Mouse (Mus musculus): Measurements from ENCODE around the gene Pa2g4. TPM values are rescaled to one million over a fixed set of nuclear protein-coding genes. Genes with fewer than 3 reads are reported as not detected.
"Not testable (repeated sequence)": the region's sequence is repeated elsewhere in the genome, so short reads cannot be mapped to it uniquely, and the experiment has no call there.

Pa2g4 gene
- total and polyA plus RNA-seq, 2 experiments from 2014 or later, result 48.0 to 117 TPM

DNA sequence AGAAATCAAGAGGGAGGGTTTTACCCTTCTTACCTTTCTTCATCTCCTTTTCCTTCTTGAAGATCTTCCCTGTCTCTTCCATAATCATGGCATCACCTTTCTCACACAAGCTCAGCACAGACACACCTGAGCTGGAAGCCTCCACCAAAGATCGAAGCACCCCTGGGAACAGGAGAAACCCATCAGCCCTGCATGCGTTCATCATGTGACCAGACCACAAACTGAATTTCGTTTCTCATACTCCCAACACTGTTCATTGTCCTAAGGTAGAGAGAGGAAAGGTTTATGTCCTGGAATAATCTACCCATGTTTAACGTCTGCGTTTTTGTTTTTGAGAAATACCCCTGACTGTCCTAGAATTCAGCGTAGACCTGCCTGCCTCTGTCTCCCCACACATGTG is 2.2 kb downstream of the Pa2g4 start:
- no peak overlapping the region for H3K4me3 ChIP-seq (ENCODE audit: low read length)
- H3K9ac ChIP-seq (replicated peaks; ENCODE audit: low read length), result 0 out of 2 replicates have a peak overlapping the region, but pooled peaks have one; percentile 5
- ATAC-seq (no peak), DNase-seq (ENCODE audit: low spot score) (no peak)
- no peaks in the 10 kb centered on the region for H3K27me3 ChIP-seq (ENCODE audit: insufficient read depth, low read length)
- WGBS, result 89% methylated on average over 6 of the region's 6 CpGs
- peaks cover 15% of the 10 kb centered on the region; the same call in 1 of the 2 replicates for H3K4me1 ChIP-seq (ENCODE audit: insufficient read depth, low read length)
- H3K27ac ChIP-seq, result no peak overlapping the region
- no peaks in the 10 kb centered on the region for H3K9me3 ChIP-seq (ENCODE audit: low read length)
- peaks cover 33% of the 10 kb centered on the region for H3K36me3 ChIP-seq (ENCODE audit: insufficient read depth, low read length)
- no peak overlapping the region for H3K4me2 ChIP-seq (ENCODE audit: low read depth, low read length)
- TF ChIP-seq CTCF (IDR thresholded peaks at IDR 0.05; ENCODE audit: low read depth), result no peak

DNA sequence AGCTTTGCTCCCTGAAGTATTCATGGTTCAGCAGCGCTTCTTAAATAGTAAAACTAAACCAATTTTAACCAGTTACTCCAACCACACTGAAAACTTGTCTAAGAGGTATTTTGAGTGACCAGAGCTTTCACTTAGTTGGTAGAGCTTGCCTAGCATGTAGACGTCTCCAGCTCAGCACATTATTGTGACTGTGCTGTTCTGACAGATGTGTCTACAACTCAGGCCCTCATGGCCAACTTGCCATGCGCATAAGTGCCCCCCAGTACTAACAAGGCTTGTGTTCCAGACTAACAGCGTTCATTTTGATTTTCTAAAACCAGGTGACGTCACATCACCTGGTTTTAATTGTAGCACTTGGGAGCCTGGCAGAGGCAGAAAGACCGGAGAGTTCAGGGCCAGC is 8.8 kb downstream of the Pa2g4 start:
- no peak overlapping the region for H3K4me2 ChIP-seq (ENCODE audit: low read depth, low read length)
- TF ChIP-seq CTCF (IDR thresholded peaks at IDR 0.05; ENCODE audit: low read depth), result no peak
- H3K36me3 ChIP-seq (ENCODE audit: insufficient read depth, low read length), result peaks cover 45% of the 10 kb centered on the region
- ATAC-seq, result no peak
- H3K9me3 ChIP-seq (ENCODE audit: low read length), result no peaks in the 10 kb centered on the region
- H3K4me1 ChIP-seq (ENCODE audit: insufficient read depth, low read length), result no peaks in the 10 kb centered on the region
- H3K9ac ChIP-seq (replicated peaks; ENCODE audit: low read length), result no peak overlapping the region
- no peaks in the 10 kb centered on the region for H3K27me3 ChIP-seq (ENCODE audit: insufficient read depth, low read length)
- WGBS, result 87% methylated on average over 6 of the region's 6 CpGs
- no peak overlapping the region for H3K4me3 ChIP-seq (ENCODE audit: low read length)
- H3K27ac ChIP-seq, result no peak overlapping the region
- DNase-seq (ENCODE audit: low spot score), result no peak

DNA sequence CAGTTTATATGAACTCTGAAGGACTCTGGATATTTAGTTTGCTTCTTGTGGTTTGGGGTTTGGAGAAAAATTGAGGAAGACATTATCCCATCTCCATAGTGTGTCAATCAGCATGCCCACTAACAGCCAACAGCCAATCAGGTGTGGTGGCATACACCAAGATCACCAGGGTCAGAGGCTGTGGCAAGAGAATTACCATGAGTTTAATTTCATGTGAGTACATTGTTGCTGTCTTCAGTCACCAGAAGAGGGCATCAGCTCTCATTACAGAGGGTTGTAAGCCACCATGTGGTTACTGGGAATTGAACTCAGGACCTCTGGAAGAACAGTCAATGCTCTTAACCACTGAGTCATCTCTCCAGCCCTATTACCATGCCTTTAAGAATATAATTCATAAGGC is 9.5 kb downstream of the Pa2g4 start:
- Histone ChIP-seq H3K9ac (replicated peaks; ENCODE audit: low read length) (no peak overlapping the region), H3K4me3 (ENCODE audit: low read length) (no peak overlapping the region), H3K4me1 (ENCODE audit: insufficient read depth, low read length) (no peaks in the 10 kb centered on the region), H3K27me3 (ENCODE audit: insufficient read depth, low read length) (no peaks in the 10 kb centered on the region), H3K36me3 (ENCODE audit: insufficient read depth, low read length) (peaks cover 39% of the 10 kb centered on the region), H3K9me3 (ENCODE audit: low read length) (no peaks in the 10 kb centered on the region), H3K27ac (no peak overlapping the region), H3K4me2 (ENCODE audit: low read depth, low read length) (no peak overlapping the region)
- ATAC-seq (no peak), DNase-seq (ENCODE audit: low spot score) (no peak)
- peak; percentile 27; the same call in 1 of the 2 replicates for TF ChIP-seq CTCF (IDR thresholded peaks at IDR 0.05; ENCODE audit: low read depth)

DNA sequence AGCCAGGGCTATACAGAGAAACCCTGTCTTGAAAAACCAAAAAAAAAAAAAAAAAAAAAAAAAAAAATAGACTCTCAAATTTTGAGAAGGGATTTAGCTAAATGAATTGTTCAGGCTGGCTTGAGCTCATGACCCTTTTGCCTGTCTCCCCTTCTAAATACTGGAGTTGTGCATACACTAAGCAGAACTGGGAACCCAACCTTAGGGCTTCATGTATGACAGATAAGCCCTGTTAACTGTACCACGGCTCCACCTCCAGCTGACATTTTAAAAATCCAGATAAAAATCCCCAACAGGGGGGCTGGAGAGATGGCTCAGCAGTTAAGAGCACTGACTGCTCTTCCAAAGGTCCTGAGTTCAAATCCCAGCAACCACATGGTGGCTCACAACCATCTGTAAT is 10.2 kb downstream of the Pa2g4 start:
- peaks cover 32% of the 10 kb centered on the region for H3K36me3 ChIP-seq (ENCODE audit: insufficient read depth, low read length)
- not testable (repeated sequence) for H3K4me2 ChIP-seq (ENCODE audit: low read depth, low read length); DNase-seq (ENCODE audit: low spot score); H3K9me3 ChIP-seq (ENCODE audit: low read length); H3K4me3 ChIP-seq (ENCODE audit: low read length); H3K27ac ChIP-seq; H3K9ac ChIP-seq (replicated peaks; ENCODE audit: low read length); H3K4me1 ChIP-seq (ENCODE audit: insufficient read depth, low read length); ATAC-seq; H3K27me3 ChIP-seq (ENCODE audit: insufficient read depth, low read length)
- 94% methylated on average over 1 of the region's 1 CpGs for WGBS

DNA sequence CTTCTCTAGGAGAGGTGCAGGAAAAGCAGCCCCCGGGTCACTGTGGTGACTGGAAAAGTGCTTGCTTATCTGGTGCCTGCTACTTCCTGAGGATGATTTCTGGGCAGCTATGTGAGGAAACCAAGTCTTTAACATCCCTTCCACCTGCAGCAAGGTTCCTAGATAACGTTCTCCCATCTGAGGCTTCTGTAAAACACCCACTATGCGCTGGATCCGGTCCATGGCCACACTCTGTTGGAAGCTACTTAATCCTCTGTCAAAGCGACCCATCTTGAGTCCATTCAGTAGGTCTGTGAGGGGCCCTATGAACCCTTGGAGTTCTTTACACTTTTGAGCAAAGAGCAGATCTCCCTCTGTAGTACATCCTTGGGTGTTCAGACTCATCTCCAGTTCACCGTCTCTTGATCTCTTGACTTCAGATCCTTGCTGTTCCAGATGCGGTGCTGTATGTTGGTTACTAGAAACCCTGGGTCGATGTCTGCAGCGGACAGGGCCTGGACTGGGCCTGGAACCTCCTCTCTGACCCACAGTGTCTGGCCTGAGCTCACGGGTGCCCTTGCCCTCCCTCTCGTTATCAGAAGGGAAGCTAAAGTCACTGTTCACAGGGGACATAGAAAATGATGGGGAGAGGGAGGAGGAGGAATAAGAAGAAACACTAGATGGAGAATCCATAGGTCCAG is 15.5 kb downstream of the Pa2g4 start:
- not testable (repeated sequence) for H3K4me3 ChIP-seq (ENCODE audit: low read length); ATAC-seq; DNase-seq (ENCODE audit: low spot score); H3K27me3 ChIP-seq (ENCODE audit: insufficient read depth, low read length); H3K9ac ChIP-seq (replicated peaks; ENCODE audit: low read length); H3K9me3 ChIP-seq (ENCODE audit: low read length); H3K4me1 ChIP-seq (ENCODE audit: insufficient read depth, low read length); H3K36me3 ChIP-seq (ENCODE audit: insufficient read depth, low read length); H3K4me2 ChIP-seq (ENCODE audit: low read depth, low read length)
- WGBS, result 95% methylated on average over 11 of the region's 11 CpGs
- H3K27ac ChIP-seq, result 0 out of 2 replicates have a peak overlapping the region, but pooled peaks have one; percentile 64

DNA sequence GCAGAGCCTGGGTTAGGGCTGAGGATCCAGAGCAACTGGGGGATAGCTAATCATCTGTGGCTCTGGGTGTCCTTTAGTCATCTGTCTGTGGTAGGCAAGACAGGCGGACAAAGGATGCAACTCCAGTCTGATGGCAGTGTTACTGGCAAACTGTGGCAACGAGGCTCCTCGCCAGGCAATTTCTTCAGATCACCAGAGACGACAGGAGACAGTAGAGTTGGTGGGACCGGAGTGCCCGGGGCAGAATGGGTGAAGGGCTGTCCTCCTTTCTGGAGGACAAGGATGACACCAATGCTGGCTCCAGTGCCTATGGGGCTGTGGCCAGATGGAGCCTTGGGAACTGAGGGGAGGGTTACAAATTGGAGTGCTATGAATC is 16.1 kb downstream of the Pa2g4 start:
- WGBS, result 62% methylated on average over 6 of the region's 6 CpGs

DNA sequence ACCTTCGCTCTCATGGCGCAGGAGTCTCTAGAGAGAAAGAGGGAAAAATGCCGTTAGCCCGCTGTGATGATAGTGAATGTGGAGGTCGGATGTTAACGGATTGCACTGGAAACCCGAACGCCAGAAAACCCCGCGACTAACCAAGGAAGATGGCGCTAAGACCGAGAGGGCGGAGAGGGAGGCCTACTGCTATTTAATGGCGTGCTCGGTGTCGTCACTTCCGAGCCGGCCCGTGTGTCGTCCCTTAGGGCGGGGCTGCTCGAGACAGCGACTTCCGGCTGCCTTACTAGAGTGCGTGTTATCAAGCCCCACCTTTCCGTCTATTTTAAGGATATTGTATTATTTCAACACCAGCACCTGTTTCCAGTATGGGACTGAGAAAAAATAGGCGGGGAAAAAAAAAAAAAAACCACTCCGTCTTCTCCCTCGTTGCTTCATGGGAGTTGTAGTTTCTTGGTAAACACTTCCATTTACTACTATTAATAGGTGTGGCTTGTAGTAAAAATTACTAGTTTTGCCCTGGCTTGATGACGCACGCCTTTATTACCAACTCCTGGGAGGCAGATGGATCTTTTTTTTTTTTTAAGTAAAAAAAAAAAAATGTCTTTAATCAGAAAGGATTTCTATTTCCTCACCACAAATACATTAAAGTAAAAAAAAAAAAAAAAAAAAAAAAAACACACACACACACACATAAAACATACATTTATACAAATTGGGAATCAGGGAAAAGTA is 16.7 kb downstream of the Pa2g4 start, which contains the start of gene Rpl41:
Gene Rpl41 (minus strand): TSS at position 359 of the 735 bp plus-strand sequence.
- DNase-seq (ENCODE audit: low spot score) (peak; percentile 98), ATAC-seq (peak; percentile 93)
- Histone ChIP-seq H3K27ac (peak within 1 kb of the TSS; percentile 97), H3K4me2 (ENCODE audit: low read depth, low read length) (peak within 1 kb of the TSS; percentile 79), H3K9me3 (ENCODE audit: low read length) (no peaks in the 10 kb centered on the region), H3K27me3 (ENCODE audit: insufficient read depth, low read length) (no peaks in the 10 kb centered on the region), H3K9ac (replicated peaks; ENCODE audit: low read length) (peak within 1 kb of the TSS; percentile 87), H3K4me3 (ENCODE audit: low read length) (peak within 1 kb of the TSS; percentile 73), H3K4me1 (ENCODE audit: insufficient read depth, low read length) (0 out of 2 replicates have a peak, but pooled peaks cover 5% of the 10 kb centered on the region), H3K36me3 (ENCODE audit: insufficient read depth, low read length) (peaks cover 15% of the 10 kb centered on the region)
- no peak for TF ChIP-seq CTCF (IDR thresholded peaks at IDR 0.05; ENCODE audit: low read depth)
- WGBS, result under 1% methylated on average over 31 of the region's 31 CpGs

More for the DNA sequence above, 16.1 kb downstream of the Pa2g4 start:
- H3K36me3 ChIP-seq (ENCODE audit: insufficient read depth, low read length); H3K9me3 ChIP-seq (ENCODE audit: low read length); H3K4me3 ChIP-seq (ENCODE audit: low read length); ATAC-seq; H3K27me3 ChIP-seq (ENCODE audit: insufficient read depth, low read length); H3K9ac ChIP-seq (replicated peaks; ENCODE audit: low read length); DNase-seq (ENCODE audit: low spot score); H3K4me1 ChIP-seq (ENCODE audit: insufficient read depth, low read length): not testable (repeated sequence)
- Histone ChIP-seq H3K27ac (peak overlapping the region; percentile 64; the same call in 1 of the 2 replicates), H3K4me2 (ENCODE audit: low read depth, low read length) (peak overlapping the region; percentile 79; the same call in 1 of the 2 replicates)

DNA sequence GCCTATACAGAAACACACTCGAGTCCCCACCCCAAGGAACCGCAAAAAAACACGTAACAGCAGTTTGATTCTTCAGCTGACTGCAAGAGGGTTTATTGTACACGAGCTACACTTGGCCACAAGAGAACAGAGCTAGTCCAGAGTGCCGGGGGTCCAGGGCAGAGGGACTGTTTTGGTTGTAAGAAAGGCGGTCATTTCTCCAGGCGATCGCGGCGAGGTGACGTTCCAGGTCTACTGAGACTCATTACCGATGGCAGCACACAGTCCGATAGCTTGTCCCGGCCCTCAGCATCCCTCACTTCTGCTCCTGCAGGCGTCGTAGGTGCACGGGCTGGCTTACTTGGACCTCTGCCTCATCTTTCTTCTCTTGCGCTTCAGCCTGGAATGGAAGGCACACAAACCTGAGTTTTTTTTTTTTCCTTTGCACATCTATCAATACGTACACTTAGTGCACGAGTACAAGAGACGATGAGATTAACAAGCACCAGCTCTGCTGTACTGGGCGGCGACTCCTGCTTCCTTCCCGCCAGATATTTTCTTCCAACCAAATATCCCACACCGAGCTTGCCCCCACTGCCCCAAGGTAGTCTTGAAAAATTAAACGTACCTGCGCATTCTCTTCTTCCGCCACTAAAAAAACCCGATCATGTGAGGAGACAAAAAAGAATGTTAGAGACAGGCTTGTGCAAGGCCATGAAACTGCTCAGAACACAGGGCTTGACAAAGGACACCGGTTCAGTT is 17.6 kb downstream of the Pa2g4 start:
- not testable (repeated sequence) for ATAC-seq; H3K4me1 ChIP-seq (ENCODE audit: insufficient read depth, low read length); H3K9me3 ChIP-seq (ENCODE audit: low read length); H3K27me3 ChIP-seq (ENCODE audit: insufficient read depth, low read length)
- H3K9ac ChIP-seq (replicated peaks; ENCODE audit: low read length), result peak overlapping the region; percentile 87
- H3K4me3 ChIP-seq (ENCODE audit: low read length), result peak overlapping the region; percentile 73
- WGBS, result under 1% methylated on average over 25 of the region's 30 CpGs
- H3K36me3 ChIP-seq (ENCODE audit: insufficient read depth, low read length), result peaks cover 24% of the 10 kb centered on the region
- H3K27ac ChIP-seq, result peak overlapping the region; percentile 97
- DNase-seq (ENCODE audit: low spot score), result peak; percentile 20
- peak overlapping the region; percentile 79 for H3K4me2 ChIP-seq (ENCODE audit: low read depth, low read length)

Measured in hindbrain, postnatal 0 days (tissue).